Mouse (Mus musculus) embryo, embryonic 9.5 days (tissue): ENCODE measurements around the gene C130060K24Rik.
A peak's percentile ranks its signal among the peaks of the same experiment; 100 is the strongest.

ENCODE experiments used
- DNase-seq: peaks from one replicate; pipeline ENCODE4 v3.0.0-alpha.2; 2017; ENCODE audit errors: extremely low spot score

C130060K24Rik gene

DNA sequence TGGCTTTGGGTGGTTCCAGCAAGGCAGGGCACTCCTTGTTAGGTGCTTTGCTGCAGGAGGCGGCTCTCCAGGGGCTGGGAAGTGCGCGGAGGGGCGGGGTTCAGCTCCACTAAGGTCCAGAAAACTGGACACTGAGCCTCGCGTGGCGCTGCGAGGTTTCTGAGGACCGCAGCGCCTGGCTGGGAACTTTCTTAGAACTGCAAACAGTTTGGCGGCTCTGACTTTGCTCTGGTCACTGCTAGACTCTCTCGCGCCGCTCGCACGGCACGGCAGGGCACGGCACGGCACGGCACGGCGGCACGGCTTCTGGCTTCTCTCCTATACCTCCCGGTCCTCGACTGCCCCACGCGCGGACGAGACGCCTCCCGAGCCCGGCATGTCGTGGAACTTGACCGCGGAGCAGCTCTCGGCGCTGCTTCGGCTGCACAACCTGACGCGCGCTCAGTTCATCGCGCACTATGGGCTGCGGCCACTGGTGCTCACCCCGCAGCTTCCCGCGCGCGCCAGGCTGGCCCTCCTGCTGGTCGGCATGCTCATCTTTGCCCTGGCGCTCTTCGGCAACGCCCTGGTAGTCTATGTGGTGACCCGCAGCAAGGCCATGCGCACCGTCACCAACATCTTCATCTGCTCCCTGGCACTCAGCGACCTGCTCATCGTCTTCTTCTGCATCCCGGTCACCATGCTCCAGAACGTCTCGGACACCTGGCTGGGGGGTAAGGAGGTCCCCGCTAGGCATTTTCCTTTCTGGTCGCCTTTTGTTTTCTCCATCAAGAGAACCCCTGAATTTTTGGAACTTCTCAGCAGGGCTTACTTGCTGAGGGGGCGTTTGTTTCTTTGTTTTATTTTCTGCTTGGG is at the start of gene C130060K24Rik:
Gene C130060K24Rik (plus strand): TSS at position 188 of the 855 bp plus-strand sequence.
- DNase-seq: peak; percentile 61

DNA sequence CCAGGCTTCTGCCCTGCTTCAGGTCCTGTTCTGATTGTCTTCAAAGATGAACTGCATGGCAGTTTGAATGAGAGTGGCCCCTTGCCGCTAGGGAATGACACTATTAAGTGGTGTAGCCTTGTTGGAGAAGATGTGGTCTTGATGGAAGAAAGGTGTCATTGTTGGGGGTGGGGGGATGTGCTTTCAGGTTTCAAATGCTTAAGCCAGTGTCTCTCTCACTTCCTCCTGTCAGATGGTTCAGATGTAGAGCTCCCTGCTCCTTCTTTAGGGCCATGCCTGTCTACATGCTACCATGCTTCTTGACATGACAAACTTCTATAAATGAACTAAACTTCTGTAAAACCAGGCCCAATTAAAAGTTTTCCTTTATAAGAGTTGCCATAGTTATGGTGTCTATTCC is 46.7 kb upstream of the C130060K24Rik start:
- no peak for DNase-seq

DNA sequence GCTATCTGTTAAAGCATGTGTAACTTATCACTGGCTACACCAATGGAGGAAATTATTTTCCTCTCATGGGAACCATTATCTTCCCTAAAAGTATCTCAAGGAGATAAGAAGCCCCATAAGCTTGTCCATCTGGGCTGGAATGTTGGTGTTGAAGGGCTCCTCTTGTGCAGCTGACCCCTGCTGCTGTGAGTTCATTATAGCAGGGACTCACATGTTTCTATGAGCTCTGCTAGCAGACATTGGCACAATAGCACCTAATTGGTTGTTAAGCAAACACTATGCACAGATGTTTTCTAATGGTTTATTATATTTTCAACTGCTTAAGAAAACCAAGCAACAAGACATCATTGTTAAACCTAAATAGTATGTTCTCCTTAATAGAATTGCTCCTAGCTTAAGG is 41.5 kb upstream of the C130060K24Rik start:
- DNase-seq: no peak

DNA sequence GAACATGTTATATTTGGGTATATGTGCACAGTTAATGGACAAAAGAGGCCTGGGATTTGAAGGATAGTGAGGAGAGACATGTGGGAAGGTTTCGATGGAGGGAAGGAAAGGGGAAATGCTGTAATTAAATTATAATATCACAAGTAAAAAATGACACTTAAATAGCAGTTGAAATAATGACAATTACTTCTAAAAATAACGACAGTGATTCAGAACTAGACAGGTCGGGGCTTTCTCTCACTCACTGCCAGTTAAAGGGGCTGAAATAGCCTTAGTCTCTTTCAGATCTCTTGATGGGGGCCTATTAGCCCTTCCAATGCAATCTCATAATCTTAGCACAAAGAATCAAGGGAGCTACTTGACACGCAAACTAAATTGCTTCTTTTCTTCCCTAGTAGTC is 39.5 kb upstream of the C130060K24Rik start:
- DNase-seq: no peak

DNA sequence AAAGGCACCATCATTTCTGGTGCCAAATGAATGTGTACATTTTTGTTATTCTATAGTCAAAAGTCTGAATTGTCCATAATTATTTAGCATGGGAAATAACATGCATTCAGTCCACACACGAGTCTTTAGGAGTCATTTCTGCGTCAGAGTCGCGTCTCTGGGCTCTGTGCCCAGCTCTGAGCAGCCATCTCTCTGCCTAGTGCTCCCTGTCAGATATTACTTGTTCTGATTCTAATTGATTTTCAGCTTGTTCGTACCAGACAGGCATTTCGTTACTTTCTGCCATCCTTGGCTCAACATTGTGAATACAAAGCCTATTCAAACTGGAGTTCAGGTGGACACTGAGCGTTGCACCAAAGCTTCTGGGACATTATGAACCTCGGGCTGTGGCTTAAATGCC is 33.2 kb upstream of the C130060K24Rik start:
- no peak for DNase-seq

DNA sequence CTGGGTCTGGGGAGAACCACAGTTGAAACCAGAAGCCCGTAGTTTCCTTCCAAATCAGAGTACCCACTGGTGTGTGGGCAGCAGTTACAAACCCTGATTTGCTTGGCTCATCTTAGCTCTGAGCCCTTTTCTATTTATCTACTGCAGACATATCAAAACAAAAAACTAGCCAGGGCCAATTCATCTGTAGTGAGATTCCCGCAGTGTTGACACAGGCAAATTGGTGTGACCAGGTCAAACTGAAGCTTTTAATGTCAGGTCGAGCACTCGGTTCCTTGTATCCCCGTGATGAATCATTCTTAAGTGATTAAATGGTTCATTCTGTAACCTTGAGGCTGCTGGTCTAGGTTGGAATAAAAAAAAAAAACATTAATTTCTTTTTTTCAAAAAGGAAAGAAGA is 32.6 kb upstream of the C130060K24Rik start:
- DNase-seq: peak; percentile 4

DNA sequence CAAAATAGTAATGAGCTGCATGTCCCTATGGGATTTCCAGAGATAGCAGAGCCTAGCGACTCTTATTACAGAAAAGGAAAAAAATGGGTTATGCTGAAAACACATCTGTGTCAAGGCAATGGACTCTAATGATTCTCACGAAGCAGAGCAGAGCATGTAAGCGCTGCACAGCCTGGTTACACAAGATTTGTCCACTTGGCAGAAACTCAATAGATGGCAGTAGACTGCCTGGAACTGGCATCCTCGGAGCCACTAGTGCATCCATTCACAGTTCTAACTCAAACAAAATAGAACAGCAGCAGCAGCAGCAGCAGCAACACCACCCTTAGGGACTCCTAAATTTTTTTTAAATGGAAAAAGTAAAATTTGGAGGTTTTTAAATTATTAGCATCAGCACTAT is 29.3 kb upstream of the C130060K24Rik start:
- no peak for DNase-seq

DNA sequence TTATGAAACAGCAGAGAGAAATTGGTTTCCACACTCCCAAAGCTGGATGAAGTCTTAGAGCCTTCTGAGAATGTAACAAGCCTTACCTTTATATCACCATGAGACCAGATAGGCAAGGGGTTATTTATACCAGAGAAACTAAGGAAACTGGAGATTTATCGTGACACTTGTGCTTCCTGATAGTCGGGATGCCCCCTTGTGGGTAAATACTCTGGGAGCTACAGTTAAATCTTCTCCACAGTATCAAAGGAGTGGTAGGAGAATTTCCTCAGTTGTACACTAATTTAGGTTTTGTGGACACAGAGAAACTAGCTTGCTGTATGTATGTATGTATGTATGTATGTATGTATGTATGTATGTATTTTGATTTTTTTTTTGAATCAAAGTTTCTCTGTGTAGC is 5.0 kb upstream of the C130060K24Rik start:
- DNase-seq: no peak

DNA sequence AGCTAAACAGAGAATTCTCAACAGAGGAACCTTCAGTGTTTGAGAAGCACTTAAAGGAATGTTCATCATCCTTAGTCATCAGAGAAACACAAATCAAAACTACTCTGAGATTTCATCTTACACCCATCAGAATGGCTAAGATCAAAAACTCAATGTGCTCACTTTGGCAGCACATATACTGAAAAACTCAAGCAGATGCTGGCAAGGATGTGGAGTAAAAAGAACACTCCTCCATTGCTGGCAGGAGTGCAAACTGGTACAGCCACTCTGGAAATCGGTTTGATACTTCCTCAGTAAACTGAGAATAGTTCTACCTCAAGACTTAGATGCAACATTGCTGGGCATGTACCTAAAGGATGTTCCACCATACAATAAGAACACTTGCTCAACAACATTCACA is 41.0 kb downstream of the C130060K24Rik start:
- DNase-seq: no peak

DNA sequence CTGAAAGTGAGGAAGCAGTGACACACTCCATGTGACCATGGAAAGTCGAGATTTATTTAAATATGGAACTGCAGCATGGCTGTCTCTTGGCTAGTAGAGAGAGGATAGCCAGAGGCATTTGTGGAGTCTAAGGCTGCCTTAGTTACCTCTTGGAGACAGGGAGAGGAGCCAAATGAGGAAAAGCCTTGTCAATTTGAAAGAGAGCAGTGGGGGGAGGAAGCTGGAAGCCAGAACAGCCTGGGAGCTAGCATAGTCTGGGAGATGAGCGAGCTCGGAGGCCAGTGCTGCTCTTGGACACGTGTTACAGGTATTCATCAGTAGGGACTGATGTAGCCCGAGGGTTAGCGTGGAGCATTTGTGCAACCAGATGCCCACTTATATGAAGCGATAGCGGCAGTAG is 46.2 kb downstream of the C130060K24Rik start:
- DNase-seq: no peak

DNA sequence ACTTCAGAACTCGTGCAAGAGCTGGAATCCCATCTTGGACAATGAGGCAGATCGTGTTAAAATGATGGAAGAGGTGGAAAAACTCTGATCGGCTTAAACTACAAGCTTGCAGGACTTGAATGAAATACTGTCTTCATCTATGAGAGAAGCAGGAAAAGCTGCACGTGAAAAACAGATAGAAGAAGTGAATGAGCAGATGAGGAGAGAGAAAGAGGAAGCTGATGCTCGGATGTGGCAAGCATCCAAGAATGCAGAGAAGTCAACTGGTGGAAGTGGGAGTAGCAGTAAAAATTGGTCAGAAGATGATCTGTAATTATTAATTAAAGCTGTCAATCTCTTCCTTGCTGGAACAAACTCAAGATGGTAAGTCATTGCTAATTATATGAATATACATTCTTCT is 52.3 kb downstream of the C130060K24Rik start:
- DNase-seq: no peak

DNA sequence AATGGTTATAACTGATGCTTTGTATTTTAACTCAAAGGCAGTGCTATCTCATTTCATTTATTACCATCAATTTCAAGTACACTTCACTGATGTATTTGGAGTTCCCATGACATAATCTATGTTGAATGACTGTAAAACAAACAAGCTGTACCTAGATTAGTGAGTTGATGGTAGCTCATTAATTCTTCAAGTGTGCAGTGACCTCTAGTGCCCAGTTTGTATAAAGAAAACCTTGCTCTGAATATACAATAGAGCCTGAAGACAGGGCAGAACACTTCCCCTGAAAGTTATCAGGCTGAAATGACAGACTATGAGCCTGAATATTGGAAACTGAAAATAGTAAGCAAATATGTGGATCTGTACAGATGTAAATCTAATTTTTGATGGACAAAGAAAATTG is 72.6 kb downstream of the C130060K24Rik start:
- peak; percentile 28 for DNase-seq

DNA sequence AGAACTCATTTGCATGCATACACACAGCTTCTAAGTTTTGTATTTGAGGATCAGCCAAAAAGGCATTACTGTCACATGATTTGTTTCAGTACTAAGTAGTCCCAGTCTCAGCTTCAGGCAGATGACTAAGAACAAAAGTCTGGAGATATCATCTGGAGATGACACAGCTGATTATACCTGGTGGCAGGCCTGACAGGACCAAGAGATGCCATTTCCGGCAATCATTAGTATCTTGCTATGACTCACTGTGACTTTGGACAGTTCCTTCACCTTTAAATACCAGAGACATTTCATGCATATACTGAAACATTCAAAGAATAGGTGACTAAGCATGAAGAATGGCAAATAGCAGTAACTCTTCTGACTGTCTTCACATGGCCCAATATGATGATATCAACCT is 84.4 kb downstream of the C130060K24Rik start:
- DNase-seq: no peak

DNA sequence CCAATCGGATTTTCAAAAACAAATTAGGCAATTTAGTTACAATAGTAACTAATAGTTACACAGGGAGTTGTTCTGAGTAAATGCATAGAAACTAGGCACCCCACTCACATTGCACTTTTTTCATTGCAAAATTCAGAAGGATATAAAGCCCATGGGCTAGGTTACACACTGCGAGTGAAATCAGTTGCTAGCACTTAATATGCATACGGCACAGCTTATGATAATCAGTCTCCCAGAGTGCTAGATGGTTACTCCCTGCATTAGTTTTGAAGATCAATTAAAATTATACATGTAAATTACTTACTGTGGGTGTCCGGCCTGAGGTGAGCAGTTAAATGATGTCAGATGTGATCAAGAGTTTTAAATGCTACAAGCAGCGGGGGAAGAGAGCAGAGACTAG is 89.4 kb downstream of the C130060K24Rik start:
- DNase-seq: no peak

DNA sequence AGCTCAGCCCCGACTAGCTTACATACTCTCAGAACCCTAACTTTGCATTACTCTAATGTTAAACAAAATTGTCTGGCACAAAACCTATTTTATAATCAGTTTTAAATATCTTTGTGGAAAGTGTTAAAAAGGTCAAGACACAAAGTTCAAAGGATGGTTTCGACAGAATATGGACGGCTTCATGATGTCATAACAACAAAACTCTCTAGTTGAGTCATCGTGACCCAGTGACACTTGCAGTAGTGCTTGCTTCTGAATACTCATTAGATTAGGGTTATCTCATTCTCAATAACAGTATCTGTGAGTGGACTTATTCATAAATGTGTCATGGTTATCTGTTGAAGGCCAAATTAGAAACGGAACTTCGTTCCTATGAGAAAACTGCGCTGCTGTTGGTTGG is 91.5 kb downstream of the C130060K24Rik start:
- no peak for DNase-seq

DNA sequence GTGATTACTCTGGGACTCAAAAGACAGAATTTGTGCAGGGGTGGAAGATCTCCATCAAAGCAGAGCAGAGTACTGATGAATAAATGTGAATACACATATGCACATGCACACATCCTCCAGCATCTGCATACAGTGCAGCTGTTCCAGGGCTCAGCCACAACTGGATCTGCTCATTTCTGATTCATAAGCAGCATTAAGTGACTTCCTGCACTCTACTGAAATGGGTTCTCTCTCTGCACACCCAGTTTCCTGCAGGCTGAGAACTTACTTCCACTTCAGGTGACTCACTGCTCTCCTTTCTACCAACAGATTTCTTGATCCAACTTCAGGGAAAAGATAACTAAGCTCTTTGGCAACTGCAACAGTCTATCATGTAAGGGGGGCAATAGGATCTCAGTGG is 117.9 kb downstream of the C130060K24Rik start:
- no peak for DNase-seq
